Mouse (Mus musculus): ENCODE measurements around the gene 1700109H08Rik. TPM values are rescaled to one million over a fixed set of nuclear protein-coding genes. Genes with fewer than 3 reads are reported as not detected.

The 1700109H08Rik gene
- polyA plus RNA-seq, 1 experiment: 5.5 TPM

DNA sequence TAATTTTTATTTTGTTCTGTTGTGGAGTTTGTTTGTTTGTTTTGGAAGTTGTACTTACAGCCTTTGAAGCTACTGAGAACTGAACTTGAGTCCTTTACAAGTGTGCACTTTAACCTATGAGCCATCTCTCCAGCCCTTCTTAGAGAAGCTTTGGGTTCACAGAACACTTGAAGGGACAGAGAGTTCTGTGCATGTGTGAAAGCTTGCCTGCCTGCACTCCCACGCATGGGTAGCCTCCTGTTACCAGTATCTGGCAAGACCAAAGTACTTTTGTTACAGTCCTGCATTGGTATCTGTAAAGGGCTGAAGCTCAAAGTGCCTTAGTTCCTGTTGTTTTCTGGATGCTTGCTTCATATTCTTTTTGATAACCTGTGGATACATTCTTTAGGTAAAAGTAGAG is 25.1 kb upstream of the 1700109H08Rik start:
- DNase-seq (ENCODE audit: low read depth): no peak
- TF ChIP-seq CTCF (IDR thresholded peaks at IDR 0.05; ENCODE audit: borderline replicate concordance, extremely low read depth, insufficient read depth, insufficient read length) (no peak), POLR2A (IDR thresholded peaks at IDR 0.05; ENCODE audit: borderline replicate concordance, extremely low read depth, insufficient read depth, insufficient read length, poor library complexity, severe bottlenecking) (no peak)

DNA sequence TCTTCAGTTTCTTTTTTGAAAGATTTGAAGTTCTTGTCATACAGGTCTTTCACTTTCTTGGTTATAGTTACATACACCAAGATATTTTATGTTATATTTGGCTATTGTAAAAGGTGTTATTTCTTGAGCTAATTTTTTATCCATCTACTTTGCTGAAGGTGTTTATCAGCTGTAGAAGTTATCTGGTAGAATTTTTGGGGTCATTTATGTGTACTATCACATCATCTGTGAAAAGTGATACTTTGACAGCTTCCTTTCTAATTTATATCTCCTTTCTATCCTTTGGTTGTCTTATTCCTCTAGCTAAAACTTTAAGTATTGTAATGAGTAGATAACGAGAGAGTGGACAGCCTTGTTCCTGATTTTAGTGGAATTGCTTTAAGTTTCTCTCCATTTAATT is 19.9 kb upstream of the 1700109H08Rik start:
- no peak for TF ChIP-seq CTCF (IDR thresholded peaks at IDR 0.05; ENCODE audit: borderline replicate concordance, extremely low read depth, insufficient read depth, insufficient read length)
- TF ChIP-seq POLR2A (IDR thresholded peaks at IDR 0.05; ENCODE audit: borderline replicate concordance, extremely low read depth, insufficient read depth, insufficient read length, poor library complexity, severe bottlenecking): no peak
- no peak for DNase-seq (ENCODE audit: low read depth)

DNA sequence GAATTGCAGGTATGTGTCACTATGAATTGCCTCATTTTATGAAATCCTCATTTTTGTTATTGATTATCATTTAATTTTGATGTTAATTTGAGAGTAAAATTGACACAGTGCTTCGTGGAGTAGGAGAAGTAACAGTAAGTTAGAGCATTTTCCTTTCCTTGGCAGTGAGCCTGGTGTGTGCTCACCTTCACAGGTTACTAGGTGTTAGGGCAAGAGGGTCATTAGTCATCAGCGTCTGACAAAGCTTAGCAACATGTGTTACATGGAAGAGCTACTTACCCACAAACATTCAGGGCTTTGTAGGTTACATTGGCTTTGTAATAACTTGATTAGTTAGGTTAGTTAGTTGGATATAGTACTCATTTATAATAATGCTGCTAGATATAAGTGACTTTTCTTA is 17.2 kb upstream of the 1700109H08Rik start:
- no peak for DNase-seq (ENCODE audit: low read depth)
- TF ChIP-seq CTCF (IDR thresholded peaks at IDR 0.05; ENCODE audit: borderline replicate concordance, extremely low read depth, insufficient read depth, insufficient read length) (no peak), POLR2A (IDR thresholded peaks at IDR 0.05; ENCODE audit: borderline replicate concordance, extremely low read depth, insufficient read depth, insufficient read length, poor library complexity, severe bottlenecking) (no peak)

DNA sequence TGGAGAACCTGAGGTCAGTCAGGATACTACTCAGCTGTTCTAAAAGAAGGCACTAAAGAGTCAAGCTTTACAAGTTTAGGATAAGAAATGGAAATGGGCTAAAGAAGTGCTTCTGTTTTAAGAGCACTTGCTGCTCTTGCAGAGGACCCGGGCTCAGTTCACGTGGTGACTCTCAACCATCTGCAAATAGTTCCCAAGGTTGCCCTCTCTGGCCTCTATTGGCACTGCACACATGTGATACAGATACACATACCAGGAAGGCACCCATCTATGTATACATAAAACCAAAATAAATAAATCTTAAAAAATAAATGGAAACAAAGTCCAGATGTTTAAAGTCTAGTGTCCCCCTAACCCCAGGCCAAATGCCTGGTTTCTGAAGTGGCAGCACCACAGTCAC is 3.5 kb downstream of the 1700109H08Rik start:
- no peak for TF ChIP-seq POLR2A (IDR thresholded peaks at IDR 0.05; ENCODE audit: borderline replicate concordance, extremely low read depth, insufficient read depth, insufficient read length, poor library complexity, severe bottlenecking)
- no peak for TF ChIP-seq CTCF (IDR thresholded peaks at IDR 0.05; ENCODE audit: borderline replicate concordance, extremely low read depth, insufficient read depth, insufficient read length)
- no peak for DNase-seq (ENCODE audit: low read depth)

DNA sequence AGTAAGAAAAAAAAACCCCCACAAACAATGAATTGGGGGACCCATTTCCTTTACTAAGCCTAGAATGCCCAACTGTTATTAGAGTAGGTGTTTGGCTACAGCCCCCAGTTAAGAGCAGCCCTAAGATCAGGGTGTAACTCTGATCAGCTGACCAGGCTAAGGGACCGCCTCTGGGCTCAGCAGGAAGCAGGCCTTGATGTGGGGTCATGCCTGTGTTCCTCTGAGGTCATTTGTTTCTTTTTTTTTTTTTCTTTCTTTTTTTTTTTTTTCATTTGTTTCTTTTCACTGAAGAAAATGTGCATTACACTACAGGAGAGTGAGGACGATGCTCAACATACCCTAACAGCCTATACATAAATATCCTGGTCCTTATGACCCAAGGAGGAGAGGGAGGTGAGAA is 6.6 kb downstream of the 1700109H08Rik start:
- TF ChIP-seq POLR2A (IDR thresholded peaks at IDR 0.05; ENCODE audit: borderline replicate concordance, extremely low read depth, insufficient read depth, insufficient read length, poor library complexity, severe bottlenecking): no peak
- no peak for TF ChIP-seq CTCF (IDR thresholded peaks at IDR 0.05; ENCODE audit: borderline replicate concordance, extremely low read depth, insufficient read depth, insufficient read length)
- DNase-seq (ENCODE audit: low read depth): no peak

DNA sequence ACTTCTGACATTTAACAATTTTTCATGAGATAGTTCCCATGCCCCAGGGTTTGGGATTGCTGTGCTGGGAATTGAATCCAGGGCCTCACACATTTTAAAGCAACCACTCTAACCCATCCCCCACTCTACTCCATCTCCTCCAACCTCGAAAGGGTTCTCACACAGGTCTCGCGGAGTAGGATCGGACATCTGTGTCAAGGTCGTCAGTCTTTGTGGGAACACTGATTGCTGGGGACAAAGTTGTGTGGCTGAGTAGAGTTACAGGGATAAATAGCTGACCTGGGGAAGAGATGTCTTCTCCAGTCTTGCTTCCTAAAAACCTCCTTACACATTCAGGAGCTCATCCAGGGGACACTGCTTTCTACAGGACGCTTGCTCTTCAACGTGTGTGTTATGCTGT is 7.7 kb downstream of the 1700109H08Rik start:
- DNase-seq (ENCODE audit: low read depth): no peak
- TF ChIP-seq CTCF (IDR thresholded peaks at IDR 0.05; ENCODE audit: borderline replicate concordance, extremely low read depth, insufficient read depth, insufficient read length): no peak
- TF ChIP-seq POLR2A (IDR thresholded peaks at IDR 0.05; ENCODE audit: borderline replicate concordance, extremely low read depth, insufficient read depth, insufficient read length, poor library complexity, severe bottlenecking): no peak

DNA sequence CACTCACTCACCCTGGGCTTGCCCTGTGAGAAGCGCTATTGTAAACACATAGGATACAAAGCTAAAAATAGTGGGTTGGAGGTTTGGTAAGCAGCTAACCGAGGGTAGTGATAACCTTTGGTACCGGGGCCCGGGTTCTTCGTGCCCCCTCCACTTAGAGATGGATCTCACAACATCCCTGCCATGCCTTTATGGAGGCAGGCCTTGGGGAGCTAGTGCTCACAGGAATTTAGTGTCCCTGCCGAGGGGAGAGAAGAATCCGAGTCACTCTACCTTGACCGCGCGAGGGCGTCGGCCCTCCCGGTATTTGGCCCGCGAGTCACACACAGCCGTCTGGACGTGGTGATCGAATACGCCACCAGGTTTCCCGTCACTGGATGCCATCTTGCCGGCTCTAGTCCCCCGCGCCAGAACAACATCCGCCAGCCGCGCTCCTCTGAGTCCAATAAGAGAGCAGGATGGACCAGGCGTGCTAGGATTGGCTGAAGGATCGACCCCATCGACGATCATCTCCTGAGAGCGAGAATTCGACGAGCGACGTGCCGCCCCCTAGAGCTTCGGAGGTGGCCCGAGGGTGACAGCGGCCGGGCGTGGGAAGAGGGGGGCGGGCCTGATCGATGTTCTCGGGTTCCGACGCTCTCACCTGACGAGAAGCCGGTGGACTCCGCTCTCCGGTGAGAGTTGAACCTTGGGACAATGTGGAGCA is 24.5 kb downstream of the 1700109H08Rik start, which contains the start of gene Pex1:
Gene Pex1 (plus strand): TSS at position 374 of the 706 bp plus-strand sequence.
- no peak for TF ChIP-seq CTCF (IDR thresholded peaks at IDR 0.05; ENCODE audit: borderline replicate concordance, extremely low read depth, insufficient read depth, insufficient read length)
- TF ChIP-seq POLR2A (IDR thresholded peaks at IDR 0.05; ENCODE audit: borderline replicate concordance, extremely low read depth, insufficient read depth, insufficient read length, poor library complexity, severe bottlenecking): peak; percentile 22; the same call in 1 of the 2 replicates

DNA sequence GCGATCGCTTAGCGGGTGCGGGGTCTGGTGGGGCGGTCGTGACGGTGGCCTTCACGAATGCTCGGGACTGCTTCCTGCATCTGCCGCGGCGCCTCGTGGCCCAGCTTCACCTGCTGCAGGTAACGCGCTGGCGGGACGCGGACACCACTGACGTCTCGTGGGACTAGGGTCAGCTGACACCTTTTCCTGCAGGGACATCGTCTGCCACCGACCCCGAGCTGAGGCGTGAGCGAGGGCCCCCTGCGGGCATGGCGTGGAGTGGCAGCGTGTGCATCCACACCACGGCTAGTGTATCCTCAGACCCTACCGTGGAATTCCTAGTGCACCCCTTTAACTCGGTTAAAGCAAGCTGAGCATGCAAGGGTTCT is 25.0 kb downstream of the 1700109H08Rik start, which contains the start of gene Rbm48:
Gene Rbm48 (minus strand): TSS at position 187 of the 368 bp plus-strand sequence.
- peak; percentile 90 for DNase-seq (ENCODE audit: low read depth)
- TF ChIP-seq POLR2A (IDR thresholded peaks at IDR 0.05; ENCODE audit: borderline replicate concordance, extremely low read depth, insufficient read depth, insufficient read length, poor library complexity, severe bottlenecking): no peak
- TF ChIP-seq CTCF (IDR thresholded peaks at IDR 0.05; ENCODE audit: borderline replicate concordance, extremely low read depth, insufficient read depth, insufficient read length): peak; percentile 69

More for the DNA sequence above, 24.5 kb downstream of the 1700109H08Rik start, which contains the start of gene Pex1:
- peak; percentile 99 for DNase-seq (ENCODE audit: low read depth)

DNA sequence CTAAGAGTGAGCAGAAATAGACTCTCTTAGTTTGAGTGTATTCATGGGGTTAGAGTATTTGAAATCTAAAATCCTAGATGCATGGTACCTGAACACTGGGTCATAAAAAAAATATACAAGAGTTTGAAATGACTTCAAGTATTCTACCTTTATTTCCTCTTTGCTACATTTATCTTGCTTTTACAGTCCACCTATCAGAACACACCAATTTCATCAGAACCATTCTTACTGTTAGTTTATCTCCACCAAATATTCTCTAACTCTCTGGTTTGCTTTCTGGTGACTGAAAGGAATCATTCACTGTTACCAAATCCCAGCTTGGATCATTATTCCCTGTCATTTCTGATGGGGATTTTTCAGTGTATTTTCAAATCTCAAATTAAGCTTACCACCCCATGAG is 25.8 kb downstream of the 1700109H08Rik start:
- no peak for DNase-seq (ENCODE audit: low read depth)
- TF ChIP-seq POLR2A (IDR thresholded peaks at IDR 0.05; ENCODE audit: borderline replicate concordance, extremely low read depth, insufficient read depth, insufficient read length, poor library complexity, severe bottlenecking): no peak
- TF ChIP-seq CTCF (IDR thresholded peaks at IDR 0.05; ENCODE audit: borderline replicate concordance, extremely low read depth, insufficient read depth, insufficient read length): no peak

DNA sequence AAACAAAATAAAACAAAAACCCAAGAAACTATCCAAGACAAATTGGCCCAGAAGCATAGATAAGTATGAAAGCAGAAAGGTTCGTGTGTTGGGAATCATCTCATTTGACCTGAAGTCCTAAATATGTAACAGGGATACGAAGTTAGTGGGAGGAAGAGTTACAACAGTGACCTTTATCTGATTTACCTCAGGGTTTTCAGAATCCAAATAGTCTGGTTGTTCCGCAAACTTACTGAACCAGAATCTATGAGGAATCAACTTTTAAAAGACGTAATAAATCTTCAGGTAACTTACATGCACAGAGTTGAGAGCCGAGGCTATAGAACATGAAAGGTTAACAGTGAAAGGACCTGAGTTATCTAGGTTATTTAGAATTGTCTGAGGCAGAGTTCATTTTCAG is 27.4 kb downstream of the 1700109H08Rik start:
- no peak for TF ChIP-seq POLR2A (IDR thresholded peaks at IDR 0.05; ENCODE audit: borderline replicate concordance, extremely low read depth, insufficient read depth, insufficient read length, poor library complexity, severe bottlenecking)
- TF ChIP-seq CTCF (IDR thresholded peaks at IDR 0.05; ENCODE audit: borderline replicate concordance, extremely low read depth, insufficient read depth, insufficient read length): no peak
- no peak for DNase-seq (ENCODE audit: low read depth)

DNA sequence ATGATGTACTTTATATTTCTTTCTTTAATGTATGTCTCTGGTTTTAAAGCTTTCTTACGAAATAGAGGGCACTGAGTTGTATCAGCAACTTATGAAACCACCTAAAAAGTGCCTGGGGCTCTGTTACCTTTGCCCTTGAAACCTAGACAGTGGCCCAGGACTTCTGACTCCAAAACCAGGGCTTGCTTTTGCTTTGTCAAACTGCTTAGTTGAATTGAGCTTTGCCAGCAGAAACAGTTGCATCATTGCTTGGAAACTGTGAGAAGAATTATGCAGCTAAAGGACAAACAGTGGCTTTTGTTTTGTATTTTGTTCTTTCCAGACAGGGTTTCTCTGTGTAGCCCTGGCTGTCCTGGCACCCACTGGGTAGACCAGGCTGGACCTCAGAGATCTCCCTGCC is 28.9 kb downstream of the 1700109H08Rik start:
- TF ChIP-seq POLR2A (IDR thresholded peaks at IDR 0.05; ENCODE audit: borderline replicate concordance, extremely low read depth, insufficient read depth, insufficient read length, poor library complexity, severe bottlenecking): no peak
- TF ChIP-seq CTCF (IDR thresholded peaks at IDR 0.05; ENCODE audit: borderline replicate concordance, extremely low read depth, insufficient read depth, insufficient read length): no peak
- no peak for DNase-seq (ENCODE audit: low read depth)

DNA sequence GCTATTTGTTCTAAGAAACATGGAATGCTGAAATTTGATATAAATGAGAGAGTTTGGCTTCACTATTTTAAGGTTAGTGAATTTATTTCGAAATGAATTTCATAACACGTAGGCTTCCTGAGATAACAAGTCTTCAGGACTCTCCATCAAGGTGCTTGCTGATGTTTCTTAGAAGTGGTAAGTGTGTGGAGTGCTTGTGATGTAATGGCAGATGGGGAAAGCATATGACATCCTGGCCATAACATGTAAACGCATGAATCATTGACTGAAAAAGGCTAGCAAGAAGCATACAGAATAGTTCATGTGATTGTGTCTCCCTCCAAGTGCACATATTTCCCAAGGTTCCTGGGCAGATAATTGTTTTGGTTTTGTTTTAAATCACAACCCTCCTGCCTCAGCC is 29.4 kb downstream of the 1700109H08Rik start:
- DNase-seq (ENCODE audit: low read depth): no peak
- TF ChIP-seq CTCF (IDR thresholded peaks at IDR 0.05; ENCODE audit: borderline replicate concordance, extremely low read depth, insufficient read depth, insufficient read length) (no peak), POLR2A (IDR thresholded peaks at IDR 0.05; ENCODE audit: borderline replicate concordance, extremely low read depth, insufficient read depth, insufficient read length, poor library complexity, severe bottlenecking) (no peak)

Measured in brain, embryonic 14.5 days (tissue).